Mouse (Mus musculus) liver, postnatal 0 days (tissue): ENCODE measurements around the gene Edaradd. TPM values are rescaled to one million over a fixed set of nuclear protein-coding genes. Genes with fewer than 3 reads are reported as not detected.
A peak's percentile ranks its signal among the peaks of the same experiment; 100 is the strongest.

Experiments
- ATAC-seq: fragments of 200-750 bp; cut with Nextera tagmentation; 2 replicates; pipeline ENCODE4 v1.8.0; 2017; ENCODE audit warnings: mild to moderate bottlenecking, moderate library complexity
- DNase-seq: peaks from one replicate; pipeline ENCODE4 v3.0.0-alpha.2; 2016
- H3K27ac ChIP-seq: fragments of 300-500 bp; sonication (generic); 2 replicates; pipeline ENCODE4 v1.5.1; 2014; ENCODE audit warnings: antibody characterized with exemption, moderate library complexity, mild to moderate bottlenecking, low read depth
- H3K27me3 ChIP-seq: fragments of 300-500 bp; sonication (generic); 2 replicates; pipeline ENCODE4 v1.6.1; 2014; ENCODE audit warnings: low read length, control low read depth, mixed read lengths; ENCODE audit not compliant: insufficient read depth
- H3K36me3 ChIP-seq: fragments of 300-500 bp; sonication (generic); replicated peaks from 2 replicates; pipeline ENCODE4 v1.6.1; 2014; ENCODE audit warnings: mild to moderate bottlenecking, control low read depth, low read length, moderate library complexity, mixed read lengths; ENCODE audit not compliant: insufficient read depth
- H3K4me1 ChIP-seq: fragments of 300-500 bp; sonication (generic); 2 replicates; pipeline ENCODE4 v1.6.1; 2014; ENCODE audit warnings: antibody characterized with exemption, mild to moderate bottlenecking, control low read depth; ENCODE audit not compliant: insufficient read depth
- H3K4me2 ChIP-seq: fragments of 300-500 bp; sonication (generic); 2 replicates; pipeline ENCODE4 v1.6.1; 2014; ENCODE audit warnings: low read depth, mild to moderate bottlenecking, low read length, moderate library complexity, mixed read lengths
- H3K4me3 ChIP-seq: fragments of 300-500 bp; sonication (generic); 2 replicates; pipeline ENCODE4 v1.5.1; 2014; ENCODE audit warnings: low read depth, low read length
- H3K9ac ChIP-seq: fragments of 300-500 bp; sonication (generic); replicated peaks from 2 replicates; pipeline ENCODE4 v1.6.1; 2014; ENCODE audit warnings: mild to moderate bottlenecking, moderate library complexity
- H3K9me3 ChIP-seq: fragments of 300-500 bp; sonication (generic); 2 replicates; pipeline ENCODE4 v1.6.1; 2016; ENCODE audit warnings: mild to moderate bottlenecking, control low read depth, low read length, mixed read lengths
- CTCF ChIP-seq: sonication (generic); IDR thresholded peaks from 2 replicates; pipeline ENCODE4 v1.5.1; 2016; ENCODE audit warnings: antibody characterized with exemption, low read depth
- EP300 ChIP-seq: IDR thresholded peaks from 2 replicates; pipeline ENCODE4 v1.6.1; 2016; ENCODE audit warnings: antibody characterized with exemption, low read depth, mild to moderate bottlenecking
- WGBS: fragments of 180-500 bp; shearing (Covaris S2); extraction: QIAGEN DNeasy Blood & Tissue Kit; methylation state at CpG from one replicate; pipeline ENCODE4 v1.1.7; 2014; ENCODE audit not compliant: insufficient replicate concordance; 5-methylcytosine and 5-hydroxymethylcytosine counted together
- polyA plus RNA-seq: library from polyadenylated mRNA; unstranded; fragments of >200 nt; fragmentation: Nextera tagmentation; extraction: Ambion mirVana; gene quantifications from 2 replicates; pipeline ENCODE4 v1.2.1, GENCODE M21; 2015

Gene Edaradd
- 0.33 and 0.38 TPM in 2 replicates for polyA plus RNA-seq

DNA sequence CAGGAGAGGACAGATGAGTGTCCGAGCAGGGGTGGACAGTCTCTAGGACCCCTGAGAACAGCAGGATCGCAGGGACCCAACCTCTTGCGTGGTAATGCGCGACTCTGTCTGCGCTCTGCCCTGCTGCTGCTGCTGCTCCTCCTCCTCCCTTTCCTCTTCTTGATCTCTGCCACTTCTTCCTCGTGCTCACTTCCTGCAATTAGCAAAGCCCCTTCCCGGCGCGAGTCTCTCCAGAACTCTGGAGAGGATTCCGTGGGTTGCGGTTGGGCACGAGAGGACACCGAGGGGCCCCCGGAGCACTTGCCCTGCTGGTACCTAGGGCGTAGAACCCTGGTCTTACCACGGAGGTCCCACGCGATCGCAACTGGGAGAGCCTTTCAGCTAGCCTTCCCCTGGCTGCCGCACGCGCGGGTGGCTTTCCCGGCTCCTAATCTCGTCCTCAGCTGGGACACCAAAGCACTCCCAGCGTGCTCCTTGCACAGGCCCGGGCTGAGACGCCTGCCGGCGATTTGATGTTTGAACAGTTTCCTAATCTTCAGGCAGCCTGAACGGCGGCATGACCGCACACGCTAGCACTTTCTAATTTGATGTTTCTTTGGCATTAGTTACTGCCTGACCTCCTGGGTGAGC lies at the start of gene Edaradd:
TSS of gene Edaradd (minus strand) at position 484 of the 630 bp plus-strand sequence.
- Histone ChIP-seq H3K4me3 (peak within 1 kb of the TSS; percentile 60), H3K4me2 (peak within 1 kb of the TSS; percentile 92), H3K9ac (peak within 1 kb of the TSS; percentile 51), H3K36me3 (no peaks in the 10 kb centered on the region), H3K4me1 (no peaks in the 10 kb centered on the region), H3K9me3 (no peaks in the 10 kb centered on the region), H3K27ac (peak within 1 kb of the TSS; percentile 70), H3K27me3 (peaks cover 7% of the 10 kb centered on the region; the same call in 1 of the 2 replicates)
- TF ChIP-seq EP300, result no peak
- TF ChIP-seq CTCF, result peak; percentile 50
- ATAC-seq, result peak; percentile 62; the same call in 1 of the 2 replicates
- WGBS, result under 1% methylated on average over 35 of the region's 35 CpGs
- peak; percentile 63 for DNase-seq

DNA sequence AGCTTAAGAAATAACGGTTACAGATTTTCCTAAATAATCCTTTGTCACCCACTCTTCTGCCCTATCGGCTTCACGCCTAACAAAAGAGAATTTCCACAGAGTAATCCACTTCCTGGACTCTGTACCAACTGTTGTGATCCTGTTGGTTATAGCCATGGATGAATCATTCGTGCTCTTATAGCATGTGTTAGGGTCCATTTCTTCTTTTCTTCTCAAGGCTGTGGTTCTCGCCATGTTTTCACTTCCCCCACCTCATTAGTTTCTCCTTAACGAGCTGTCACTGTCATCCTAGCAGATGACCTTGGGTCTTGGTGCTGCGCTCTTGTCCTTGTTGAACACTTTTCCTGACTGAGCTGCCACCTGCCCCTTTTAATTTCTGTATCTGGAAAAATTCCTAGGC lies 49.5 kb upstream of the Edaradd start:
- Histone ChIP-seq H3K4me2 (no peak overlapping the region), H3K9ac (no peak overlapping the region), H3K9me3 (no peaks in the 10 kb centered on the region), H3K27me3 (no peaks in the 10 kb centered on the region), H3K4me3 (no peak overlapping the region), H3K4me1 (peaks cover 6% of the 10 kb centered on the region; the same call in 1 of the 2 replicates), H3K36me3 (no peaks in the 10 kb centered on the region), H3K27ac (no peak overlapping the region)
- 55% methylated on average over 7 of the region's 7 CpGs for WGBS
- TF ChIP-seq CTCF (no peak), EP300 (no peak)
- ATAC-seq (no peak), DNase-seq (no peak)

DNA sequence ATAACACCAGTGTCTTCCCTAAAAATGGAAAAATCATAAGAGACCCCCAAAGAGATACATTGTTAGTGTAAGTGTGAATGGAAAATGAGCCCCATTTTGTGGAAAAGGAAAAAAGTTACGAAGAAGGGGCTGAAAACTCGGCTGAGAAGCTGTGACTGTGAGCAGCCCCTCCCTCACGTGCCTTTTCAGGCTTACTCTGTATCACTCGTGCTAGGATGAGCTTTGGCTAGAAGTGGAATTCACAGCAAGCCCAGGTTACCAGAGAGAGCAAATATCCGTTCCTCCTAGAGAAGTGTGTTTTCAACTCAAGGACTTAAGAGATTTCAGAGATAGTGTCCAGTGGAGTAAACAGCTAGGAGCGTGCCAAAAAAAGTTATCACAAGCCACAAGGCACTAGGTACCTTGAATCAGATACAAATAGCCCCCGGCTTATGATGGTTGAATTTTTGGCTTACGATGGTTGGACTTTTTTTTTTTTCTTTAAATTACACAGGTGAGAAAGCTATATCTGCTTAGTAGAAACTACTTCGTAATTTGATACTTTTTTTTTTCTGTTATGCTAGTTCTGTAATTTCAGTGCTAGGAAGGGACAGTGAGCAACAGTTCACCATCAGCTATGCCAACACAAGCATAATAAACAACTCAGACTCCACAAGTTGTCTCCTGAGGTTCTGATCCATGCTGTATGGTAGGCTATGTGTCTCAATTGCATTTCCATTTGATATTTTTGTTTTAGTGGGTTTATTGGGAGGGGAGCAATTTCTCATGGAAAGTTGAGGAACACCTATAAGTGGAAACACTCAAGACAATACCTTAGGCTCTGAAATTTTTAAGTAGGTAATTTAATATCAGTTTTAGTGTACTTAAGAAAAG lies 48.6 kb upstream of the Edaradd start:
- H3K4me3 ChIP-seq, result no peak overlapping the region
- TF ChIP-seq CTCF (no peak), EP300 (no peak)
- no peaks in the 10 kb centered on the region for H3K9me3 ChIP-seq
- DNase-seq (no peak), ATAC-seq (no peak)
- H3K27me3 ChIP-seq, result no peaks in the 10 kb centered on the region
- peaks cover 6% of the 10 kb centered on the region; the same call in 1 of the 2 replicates for H3K4me1 ChIP-seq
- 61% methylated on average over 9 of the region's 9 CpGs for WGBS
- no peak overlapping the region for H3K27ac ChIP-seq
- H3K9ac ChIP-seq, result no peak overlapping the region
- H3K4me2 ChIP-seq, result no peak overlapping the region
- H3K36me3 ChIP-seq, result no peaks in the 10 kb centered on the region

DNA sequence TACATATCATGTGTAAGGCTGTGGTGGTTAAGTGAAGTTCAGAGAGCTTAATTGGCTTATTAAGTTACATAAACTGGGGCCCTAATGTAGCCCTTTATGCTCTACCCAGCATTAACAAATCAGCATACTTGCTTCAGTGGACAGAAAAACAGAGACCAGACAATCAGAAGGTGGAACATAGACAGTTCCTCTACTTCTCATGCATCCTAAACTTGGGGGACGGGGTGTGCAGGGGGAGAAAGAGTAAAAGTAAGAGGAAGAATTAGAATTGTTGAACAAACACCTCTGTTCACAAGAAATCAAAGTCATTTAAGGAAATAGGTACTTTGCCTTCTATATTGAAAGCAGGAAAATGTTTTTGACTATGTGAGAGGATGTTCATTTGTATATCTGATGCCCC lies 47.7 kb upstream of the Edaradd start:
- H3K9me3 ChIP-seq, result no peaks in the 10 kb centered on the region
- H3K9ac ChIP-seq, result no peak overlapping the region
- WGBS, result 70% methylated on average over 1 of the region's 1 CpGs
- H3K27ac ChIP-seq, result no peak overlapping the region
- H3K4me3 ChIP-seq, result no peak overlapping the region
- TF ChIP-seq CTCF (no peak), EP300 (no peak)
- ATAC-seq, result no peak
- no peaks in the 10 kb centered on the region for H3K27me3 ChIP-seq
- no peak for DNase-seq
- no peaks in the 10 kb centered on the region for H3K36me3 ChIP-seq
- H3K4me2 ChIP-seq, result no peak overlapping the region
- peaks cover 6% of the 10 kb centered on the region; the same call in 1 of the 2 replicates for H3K4me1 ChIP-seq

DNA sequence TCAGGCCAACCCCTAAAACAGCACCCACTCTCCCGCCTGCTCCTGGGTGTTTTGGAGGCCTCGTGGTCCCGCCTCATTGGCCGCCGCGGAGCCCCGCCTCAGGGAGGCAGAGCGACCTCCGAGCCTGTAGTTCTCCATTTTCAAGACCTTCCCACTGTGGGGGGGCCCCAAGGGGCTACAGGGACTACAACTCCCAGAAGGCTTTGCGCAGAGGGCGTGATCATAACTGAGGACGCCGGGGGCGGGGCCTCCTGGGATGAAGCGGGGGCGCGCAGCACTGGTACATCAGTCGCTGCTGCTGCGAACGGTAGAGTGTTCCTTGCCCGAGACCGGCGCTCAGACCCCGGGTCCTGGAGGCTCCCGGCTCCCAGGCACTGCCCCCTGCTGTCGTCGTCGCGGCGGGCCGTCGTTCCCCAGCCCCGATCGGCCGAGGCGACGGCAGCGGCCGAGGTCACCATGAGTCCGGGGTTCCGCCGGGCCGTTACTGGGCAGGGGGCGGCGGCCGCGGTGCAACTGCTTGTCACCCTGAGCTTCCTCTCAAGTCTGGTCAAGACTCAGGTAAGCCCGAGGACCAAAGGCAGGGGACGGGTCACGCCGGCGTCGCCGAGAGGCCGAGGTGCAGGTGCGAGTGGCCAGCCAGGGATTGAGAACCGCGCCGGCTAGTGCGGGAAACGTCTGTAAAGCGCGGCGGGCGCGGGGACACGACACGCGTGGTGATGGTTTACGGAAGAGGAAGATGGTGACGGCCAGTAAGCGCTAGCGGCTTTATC lies 45.6 kb upstream of the Edaradd start, which contains the start of gene Ero1lb:
TSS of gene Ero1lb (plus strand) at position 254 of the 770 bp plus-strand sequence.
- peaks cover 6% of the 10 kb centered on the region; the same call in 1 of the 2 replicates for H3K4me1 ChIP-seq
- H3K27ac ChIP-seq, result peak within 1 kb of the TSS; percentile 53
- H3K4me3 ChIP-seq, result peak within 1 kb of the TSS; percentile 75
- DNase-seq (peak; percentile 95), ATAC-seq (peak; percentile 98)
- H3K9me3 ChIP-seq, result no peaks in the 10 kb centered on the region
- TF ChIP-seq CTCF, result peak; percentile 29; the same call in 1 of the 2 replicates
- no peak for TF ChIP-seq EP300
- H3K36me3 ChIP-seq, result no peaks in the 10 kb centered on the region
- H3K9ac ChIP-seq, result peak within 1 kb of the TSS; percentile 65
- WGBS, result 2% methylated on average over 59 of the region's 73 CpGs
- H3K4me2 ChIP-seq, result peak within 1 kb of the TSS; percentile 86
- H3K27me3 ChIP-seq, result no peaks in the 10 kb centered on the region

DNA sequence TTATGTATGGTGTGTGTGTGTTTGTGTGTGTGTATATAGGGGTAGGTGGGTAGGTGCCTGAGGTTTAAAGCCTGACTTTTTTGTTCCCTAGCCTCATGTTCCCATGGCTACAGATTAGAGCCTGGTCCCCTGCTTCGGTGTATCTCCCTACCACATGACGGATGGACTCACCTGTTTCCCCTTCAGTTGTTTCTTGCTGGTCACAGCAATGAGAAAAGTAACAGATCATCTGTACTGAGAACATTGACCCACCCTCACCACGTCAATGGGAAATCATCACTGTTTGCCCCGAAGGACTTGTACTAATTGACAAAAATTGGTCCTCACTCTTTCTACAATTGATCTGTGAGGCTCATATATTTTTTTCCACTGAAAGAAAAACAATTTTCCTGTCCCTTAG lies 42.0 kb upstream of the Edaradd start:
- Histone ChIP-seq H3K4me1 (peaks cover 6% of the 10 kb centered on the region; the same call in 1 of the 2 replicates), H3K4me2 (no peak overlapping the region), H3K9ac (no peak overlapping the region), H3K36me3 (no peaks in the 10 kb centered on the region), H3K27ac (no peak overlapping the region), H3K27me3 (no peaks in the 10 kb centered on the region), H3K4me3 (no peak overlapping the region), H3K9me3 (no peaks in the 10 kb centered on the region)
- DNase-seq (no peak), ATAC-seq (no peak)
- no peak for TF ChIP-seq EP300
- TF ChIP-seq CTCF, result no peak
- 71% methylated on average over 4 of the region's 4 CpGs for WGBS
